Mouse (Mus musculus) mouse trophoblast stem cell (cell line): Measurements from ENCODE around the gene Gm34302.
"Not testable (repeated sequence)": the region's sequence is repeated elsewhere in the genome, so short reads cannot be mapped to it uniquely, and the experiment has no call there.

Source experiments
- in situ Hi-C, 2 experiments: fragments of 300-500 bp; cut with MseI, MboI; formaldehyde crosslinking; loops; 2 replicates in 1 of 2; 3 replicates in 1 of 2; pipeline ENCODE4 v1.15.1; 2025

Gm34302 gene

GRCm38 (mm10) chr3:63483726-63484125 is at the start of gene Gm34302:
TSS of gene Gm34302 (minus strand) at chr3:63483879.
- in situ Hi-C loops, result no loop called here

GRCm38 (mm10) chr3:63531847-63532246 is 48.2 kb upstream of the Gm34302 start:
- in situ Hi-C loops, result no loop called here

DNA sequence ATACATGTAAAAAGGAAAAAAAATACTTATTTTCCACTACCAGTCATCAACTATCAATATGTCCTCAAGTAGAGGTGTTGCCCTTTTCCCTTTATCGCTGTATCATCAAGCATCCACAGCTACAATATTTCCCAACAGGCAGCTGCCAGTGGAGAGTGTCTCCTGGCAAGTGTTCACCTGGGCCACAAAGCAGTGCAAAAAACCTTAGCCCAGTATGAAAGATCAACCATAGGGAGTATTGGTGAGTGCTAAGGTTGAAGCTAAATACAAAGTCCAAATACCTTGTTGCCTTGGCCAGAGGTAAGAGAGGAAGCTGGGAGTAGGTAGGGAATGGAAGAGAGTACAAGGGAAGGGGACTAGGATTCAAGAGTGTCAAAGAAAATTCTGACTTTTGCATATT is 34.0 kb upstream of the Gm34302 start:
- in situ Hi-C loops, result no loop called here

GRCm38 (mm10) chr3:63516279-63516678 is 32.6 kb upstream of the Gm34302 start:
- in situ Hi-C loops, result not testable (repeated sequence)

- in situ Hi-C loops, result no loop called here
These were observed 27.6 kb upstream of the Gm34302 start for GRCm38 (mm10) chr3:63511316-63511715.

DNA sequence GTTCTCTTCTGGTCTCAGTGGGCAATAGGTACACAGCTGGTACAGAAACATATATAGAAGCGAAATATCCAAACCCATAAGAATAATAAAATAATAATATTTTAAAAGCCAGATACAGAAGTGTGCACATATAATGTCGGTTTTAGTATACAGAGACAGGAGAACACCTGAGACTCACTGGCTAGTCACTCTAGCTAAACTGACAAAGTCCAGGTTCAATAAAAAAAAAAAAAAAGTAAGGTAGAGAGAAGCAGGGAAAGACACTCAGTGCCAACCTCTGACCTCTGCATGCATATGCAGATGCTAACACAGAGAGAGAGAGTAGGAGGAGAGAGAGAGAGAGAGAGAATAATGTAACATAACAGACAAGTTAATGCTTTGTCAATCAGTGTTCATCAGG is 25.8 kb upstream of the Gm34302 start:
- in situ Hi-C loops, result no loop called here

GRCm38 (mm10) chr3:63508924-63509323 is 25.2 kb upstream of the Gm34302 start:
- in situ Hi-C loops, result no loop called here

GRCm38 (mm10) chr3:63504433-63504832 is 20.8 kb upstream of the Gm34302 start:
- in situ Hi-C loops, result no loop called here

GRCm38 (mm10) chr3:63494625-63495382 is 11.1 kb upstream of the Gm34302 start:
- in situ Hi-C loops, result no loop called here

DNA sequence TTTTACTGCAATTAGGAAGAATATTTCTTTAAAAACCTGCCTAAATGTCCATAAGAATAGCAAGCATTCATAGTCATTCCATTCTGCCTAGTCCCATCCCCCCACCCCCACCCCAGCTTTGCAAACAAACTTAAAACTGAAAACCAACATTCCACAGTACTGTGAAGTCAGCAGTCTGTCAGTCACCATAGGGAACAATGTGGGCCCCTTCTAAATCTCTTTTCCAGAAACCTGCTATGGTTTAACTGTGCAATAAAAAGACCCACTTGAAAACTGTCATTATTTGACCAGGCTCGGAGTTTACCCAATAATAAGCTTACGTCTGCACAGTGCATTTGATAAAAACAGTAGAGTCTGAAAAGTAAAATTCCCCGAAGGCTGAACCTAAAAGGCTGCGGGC is 9.9 kb upstream of the Gm34302 start:
- in situ Hi-C loops, result no loop called here

DNA sequence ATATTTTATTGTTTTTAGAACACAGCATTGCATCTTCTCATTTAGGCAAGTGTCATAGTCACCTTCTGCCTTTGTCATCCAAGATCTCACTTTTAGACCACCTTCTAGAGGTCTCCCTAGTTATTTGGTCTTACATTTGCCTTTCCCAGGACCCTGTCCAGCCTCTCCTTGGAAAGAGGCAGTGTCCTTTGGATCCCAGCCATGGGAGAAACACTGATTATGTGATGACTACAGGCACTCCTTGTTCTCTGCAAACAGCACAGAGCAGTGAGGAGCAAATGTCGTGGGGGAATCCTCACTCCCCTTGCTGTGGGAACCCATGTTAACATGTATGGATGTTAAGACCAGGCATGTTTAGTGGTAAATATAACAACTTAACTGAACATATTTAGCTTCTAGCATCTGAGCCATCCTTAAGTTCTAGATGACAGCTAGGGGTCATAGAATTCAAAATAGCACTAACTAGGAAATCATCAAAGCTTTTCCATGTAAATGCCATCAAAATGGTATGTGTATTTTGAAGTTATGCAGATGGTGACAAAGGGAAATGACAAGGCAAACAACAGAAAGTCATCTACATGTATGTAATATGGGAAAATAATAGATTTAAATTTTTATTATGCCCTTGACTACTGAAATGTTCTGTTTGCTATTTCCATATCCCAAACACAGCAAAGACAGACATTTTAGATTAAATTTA is 43.1 kb downstream of the Gm34302 start:
- in situ Hi-C loops, result no loop called here

DNA sequence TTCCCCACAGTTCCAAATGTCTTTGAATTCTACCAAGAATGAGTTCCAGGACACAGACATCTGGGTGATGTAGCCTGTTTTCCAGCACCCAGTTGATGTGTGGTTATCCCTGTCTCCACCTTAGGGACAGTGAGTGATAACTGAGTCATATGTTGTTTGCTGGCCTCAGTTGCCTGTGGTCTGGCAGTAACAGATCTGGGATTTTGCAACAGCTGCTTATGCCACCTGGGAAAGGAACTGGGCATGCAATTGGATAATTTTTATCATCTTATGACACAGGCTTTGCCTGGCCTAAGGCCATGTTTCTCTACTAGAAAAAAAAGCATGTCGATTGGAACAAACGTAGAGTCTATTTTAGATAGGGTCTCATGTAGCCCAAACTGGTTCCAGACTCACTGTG is 43.9 kb downstream of the Gm34302 start:
- in situ Hi-C loops, result no loop called here

- in situ Hi-C loops, result no loop called here
These were observed 44.8 kb downstream of the Gm34302 start for GRCm38 (mm10) chr3:63438898-63439297.
